10 mouse cellular contexts compared by ENCODE assay signal in the genomic region with DNA sequence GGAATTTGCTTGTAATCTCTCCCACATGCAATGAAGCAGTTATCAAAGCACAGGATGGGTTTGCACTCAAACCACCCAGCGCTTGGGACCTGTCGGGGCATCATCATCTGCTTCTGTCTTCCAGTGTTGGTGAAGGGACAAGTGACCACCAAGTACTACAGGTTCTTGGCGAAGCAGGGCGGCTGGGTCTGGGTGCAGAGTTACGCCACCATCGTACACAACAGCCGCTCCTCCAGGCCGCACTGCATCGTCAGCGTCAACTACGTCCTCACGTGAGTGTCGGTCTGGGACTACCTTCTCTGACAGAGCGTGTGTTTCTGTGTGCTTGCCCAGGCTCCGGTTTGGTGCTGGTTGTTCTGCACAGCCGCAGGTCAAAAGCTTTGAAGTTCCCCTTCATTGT. TPM values are rescaled to one million over a fixed set of nuclear protein-coding genes. Genes with fewer than 3 reads are reported as not detected.
DNase-seq lines count a peak whose midpoint lies in the region; ATAC-seq and TF ChIP-seq lines count a peak whose summit lies in the region.
"Had no signal": no experiment of that assay in that cellular context is flagged by ENCODE, and none has a peak within 500 bp of the region (broad histone marks: within the 10 kb centered on the region; RNA-seq: fewer than 3 reads in every experiment).

No protein-coding gene starts in this region.

- peaks cover 78% of the 10 kb centered on the region for H3K27me3 ChIP-seq in heart, embryonic 13.5 days (replicated peaks)

- no peaks in the 10 kb centered on the region for H3K9me3 ChIP-seq in heart, embryonic 13.5 days

- H3K9ac ChIP-seq in heart, embryonic 13.5 days, result peak overlapping the region; percentile 34; the same call in 1 of the 2 replicates

- no peak overlapping the region for H3K27ac ChIP-seq in heart, embryonic 13.5 days (replicated peaks)

- no peak for TF ChIP-seq CTCF in brain, embryonic 14.5 days (IDR thresholded peaks at IDR 0.05; ENCODE audit: borderline replicate concordance, extremely low read depth, insufficient read depth, insufficient read length)

- peak overlapping the region; percentile 40 for H3K4me3 ChIP-seq in heart, embryonic 13.5 days

- TF ChIP-seq POLR2A in brain, embryonic 14.5 days (IDR thresholded peaks at IDR 0.05; ENCODE audit: borderline replicate concordance, extremely low read depth, insufficient read depth, insufficient read length, poor library complexity, severe bottlenecking), result no peak

- peak overlapping the region; percentile 68 for H3K4me2 ChIP-seq in heart, embryonic 13.5 days

- ATAC-seq in heart, embryonic 13.5 days (ENCODE audit: extremely low read depth, insufficient number of reproducible peaks, low FRiP score, low TSS enrichment), result no peak
- ATAC-seq in hematopoietic stem cell, adult 5-6 weeks (replicated peaks in 1 of 2; ENCODE audit: insufficient read depth in 1 of 2, low FRiP score in 2 of 2, low TSS enrichment in 1 of 2, low read depth in 1 of 2, poor library complexity in 2 of 2, severe bottlenecking in 2 of 2), result peak; percentile 77 to 81
- peak; percentile 71 for ATAC-seq in megakaryocyte-erythroid progenitor cell, adult 5-6 weeks (replicated peaks; ENCODE audit: low FRiP score, low TSS enrichment, poor library complexity, severe bottlenecking)

- H3K36me3 ChIP-seq in heart, embryonic 13.5 days, result no peaks in the 10 kb centered on the region

- 6% methylated on average over 16 of the region's 16 CpGs for WGBS in heart, embryonic 13.5 days

- DNase-seq in heart, adult 11 months, result no peak
- peak; percentile 61 for DNase-seq in brain, embryonic 14.5 days (ENCODE audit: low read depth)
- DNase-seq in adrenal gland, adult 8-10 months, result no peak
- no peak for DNase-seq in Muller cell, postnatal 12 days (ENCODE audit: inconsistent ontology term)
- DNase-seq in layer of hippocampus, adult 9-10 months (ENCODE audit: low spot score), result no peak
- DNase-seq: right cerebral cortex, postnatal 14 days had no signal

- H3K4me1 ChIP-seq in heart, embryonic 13.5 days, result peaks cover 10% of the 10 kb centered on the region

RNA-seq across cellular contexts. Expression of gene Sim1, which starts 15.8 kb away (rescaled TPM):
- polyA plus RNA-seq in heart, embryonic 13.5 days (2015; fragmentation: Nextera tagmentation; extraction: Ambion mirVana), result not detected in 2 replicates
- polyA plus RNA-seq in brain, embryonic 14.5 days (2012; rRNA removed), result 2.3 and 2.5 TPM in 2 replicates
- not detected in 2 replicates for total RNA-seq in hematopoietic stem cell, adult 5-6 weeks (2017)
- not detected in 2 replicates for total RNA-seq in megakaryocyte-erythroid progenitor cell, adult 5-6 weeks (2014; fragmentation: Nextera tagmentation)
- total RNA-seq in megakaryocyte-erythroid progenitor cell, adult 5-6 weeks (2017), result not detected in 2 replicates
- not detected for total RNA-seq in adrenal gland, adult 8-10 months (2022)
- polyA plus RNA-seq: large intestine, adult 2 months had no signal
